Mouse (Mus musculus) adrenal gland, postnatal 14 days (tissue): ENCODE results near the gene Tmem56. TPM values are rescaled to one million over a fixed set of nuclear protein-coding genes. Genes with fewer than 3 reads are reported as not detected.

Experiments used
- DNase-seq: peaks from one replicate; pipeline ENCODE4 v3.0.0; 2021; ENCODE audit warnings: mixed read lengths
- total RNA-seq: library from RNA; stranded (reverse); gene quantifications from 2 replicates; pipeline ENCODE4 v1.2.3, GENCODE M21; 2021

Tmem56 gene
- total RNA-seq, 1 experiment from 2014 or later = 35.0 TPM

DNA sequence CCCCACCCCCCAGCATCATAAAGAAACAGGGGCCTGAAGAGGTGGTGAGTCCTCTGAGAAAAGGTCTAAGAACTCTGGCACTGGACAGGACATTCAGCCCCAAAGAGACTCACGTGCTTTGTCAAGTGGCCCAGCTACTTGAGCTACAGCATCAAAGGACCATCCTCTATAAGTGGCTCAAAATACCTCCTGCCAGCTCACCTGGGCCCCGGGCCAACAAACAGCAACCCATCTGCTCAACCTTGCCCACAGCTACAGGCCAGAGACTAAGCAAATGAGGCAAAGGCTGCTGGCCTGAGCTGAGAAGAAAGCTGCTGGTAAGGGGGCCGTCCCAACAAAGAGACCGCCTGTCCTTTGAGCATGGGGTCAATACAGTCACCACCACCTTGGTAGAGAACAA lies 5.3 kb downstream of the Tmem56 start:
- DNase-seq = no peak

DNA sequence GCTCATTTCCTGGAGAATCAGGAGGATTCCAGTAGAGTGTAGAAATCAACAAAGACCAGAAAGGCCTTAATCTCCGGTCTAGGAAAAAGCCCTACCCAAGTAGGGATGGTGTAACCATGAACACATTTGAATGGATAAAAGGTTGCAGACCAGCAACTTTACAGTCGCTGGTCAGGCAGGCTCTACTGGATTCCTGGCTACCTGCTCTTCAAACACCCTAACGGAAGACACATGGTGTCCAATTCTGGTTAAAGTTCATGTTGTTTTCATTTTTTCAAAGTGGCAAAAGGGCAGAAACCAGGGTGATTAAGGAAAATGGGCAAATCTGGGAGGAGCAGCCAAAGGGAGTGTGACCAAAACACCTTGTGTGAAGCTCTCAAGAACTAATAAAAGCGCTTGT lies 5.9 kb downstream of the Tmem56 start:
- no peak for DNase-seq

GRCm38 (mm10) chr3:121274010-121274409 lies 8.9 kb downstream of the Tmem56 start:
- DNase-seq = no peak

- no peak for DNase-seq
Measured at GRCm38 (mm10) chr3:121272577-121272976, 10.3 kb downstream of the Tmem56 start.

DNA sequence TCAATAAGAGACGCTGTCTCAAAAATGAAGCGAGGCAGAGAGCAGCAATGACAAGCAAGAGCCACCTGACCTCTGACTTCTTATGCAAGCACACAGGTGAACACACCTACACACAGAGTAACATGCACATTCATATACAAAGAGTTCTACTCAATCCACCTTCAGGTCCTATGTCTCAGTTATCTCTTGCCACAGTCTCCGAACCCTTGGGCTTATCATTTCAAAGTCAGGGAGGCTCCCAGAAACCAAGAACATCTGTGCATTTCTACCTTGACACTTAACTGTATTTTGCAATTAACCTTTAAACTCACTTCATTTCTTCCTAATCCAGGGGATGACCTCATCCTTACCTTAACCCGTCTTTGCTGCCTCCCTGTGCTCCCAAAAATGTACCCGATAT lies 15.6 kb downstream of the Tmem56 start:
- DNase-seq = no peak

- no peak for DNase-seq
Measured at GRCm38 (mm10) chr3:121264242-121264641, 18.7 kb downstream of the Tmem56 start.

- peak; percentile 80 for DNase-seq
Measured at GRCm38 (mm10) chr3:121263205-121263548, 19.7 kb downstream of the Tmem56 start.

DNA sequence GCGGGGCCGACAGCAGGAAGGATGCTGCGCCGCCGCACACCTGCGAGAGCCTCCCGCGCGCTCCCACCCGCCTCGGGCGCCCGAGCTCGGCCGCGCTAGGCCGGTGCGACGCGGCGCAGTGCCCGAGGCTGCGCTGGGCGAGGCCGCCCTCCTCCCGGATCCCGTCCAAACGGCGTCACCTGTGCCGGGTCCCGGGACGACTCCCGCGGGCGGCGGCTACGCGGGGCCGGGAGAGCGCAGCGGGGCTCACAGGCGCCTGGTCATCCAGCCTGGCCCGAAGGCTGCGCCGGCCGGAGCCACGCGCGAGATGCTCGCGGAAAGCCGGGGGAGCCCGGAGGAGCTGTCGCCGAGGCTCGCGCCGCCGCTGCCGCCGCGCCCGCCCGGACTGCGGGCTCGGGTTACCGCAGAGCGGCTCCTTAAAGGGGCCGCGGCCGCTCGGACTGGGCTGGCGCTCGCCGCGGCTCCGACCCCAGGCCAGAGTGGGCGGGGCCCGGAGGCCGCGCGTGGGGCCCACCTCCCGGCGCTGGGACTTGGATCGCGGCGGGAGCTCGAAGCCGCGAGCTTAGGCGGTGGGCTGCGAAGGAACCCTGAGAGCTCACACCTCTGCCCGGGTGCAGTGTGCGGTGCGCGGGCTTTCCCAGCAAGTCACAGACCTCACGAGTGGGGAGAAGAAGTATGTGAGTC lies 20.2 kb downstream of the Tmem56 start:
- DNase-seq = peak; percentile 76

- DNase-seq = no peak
Measured at GRCm38 (mm10) chr3:121261939-121262520, 20.9 kb downstream of the Tmem56 start.

DNA sequence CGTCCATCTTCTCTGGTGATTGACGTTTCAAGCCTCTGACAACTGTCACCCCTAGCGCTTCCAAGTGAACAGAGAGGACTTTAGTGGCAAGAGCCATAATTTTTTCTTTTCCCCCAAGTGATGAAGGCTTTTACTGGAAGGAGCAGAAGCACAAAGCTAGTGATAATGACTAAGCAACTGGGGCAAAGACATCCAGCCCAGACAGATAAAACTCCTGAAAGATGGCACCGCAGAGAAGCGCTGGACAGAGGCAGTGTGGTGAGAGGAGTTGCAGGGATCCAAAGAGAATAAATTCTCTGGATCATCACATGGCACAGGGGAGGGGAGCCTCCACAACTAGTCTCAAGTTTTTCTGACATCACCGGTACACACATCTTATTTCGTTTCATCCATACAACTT lies 21.6 kb downstream of the Tmem56 start:
- peak; percentile 18 for DNase-seq

GRCm38 (mm10) chr3:121260831-121261230 lies 22.1 kb downstream of the Tmem56 start:
- no peak for DNase-seq

GRCm38 (mm10) chr3:121260041-121260440 lies 22.9 kb downstream of the Tmem56 start:
- no peak for DNase-seq

DNA sequence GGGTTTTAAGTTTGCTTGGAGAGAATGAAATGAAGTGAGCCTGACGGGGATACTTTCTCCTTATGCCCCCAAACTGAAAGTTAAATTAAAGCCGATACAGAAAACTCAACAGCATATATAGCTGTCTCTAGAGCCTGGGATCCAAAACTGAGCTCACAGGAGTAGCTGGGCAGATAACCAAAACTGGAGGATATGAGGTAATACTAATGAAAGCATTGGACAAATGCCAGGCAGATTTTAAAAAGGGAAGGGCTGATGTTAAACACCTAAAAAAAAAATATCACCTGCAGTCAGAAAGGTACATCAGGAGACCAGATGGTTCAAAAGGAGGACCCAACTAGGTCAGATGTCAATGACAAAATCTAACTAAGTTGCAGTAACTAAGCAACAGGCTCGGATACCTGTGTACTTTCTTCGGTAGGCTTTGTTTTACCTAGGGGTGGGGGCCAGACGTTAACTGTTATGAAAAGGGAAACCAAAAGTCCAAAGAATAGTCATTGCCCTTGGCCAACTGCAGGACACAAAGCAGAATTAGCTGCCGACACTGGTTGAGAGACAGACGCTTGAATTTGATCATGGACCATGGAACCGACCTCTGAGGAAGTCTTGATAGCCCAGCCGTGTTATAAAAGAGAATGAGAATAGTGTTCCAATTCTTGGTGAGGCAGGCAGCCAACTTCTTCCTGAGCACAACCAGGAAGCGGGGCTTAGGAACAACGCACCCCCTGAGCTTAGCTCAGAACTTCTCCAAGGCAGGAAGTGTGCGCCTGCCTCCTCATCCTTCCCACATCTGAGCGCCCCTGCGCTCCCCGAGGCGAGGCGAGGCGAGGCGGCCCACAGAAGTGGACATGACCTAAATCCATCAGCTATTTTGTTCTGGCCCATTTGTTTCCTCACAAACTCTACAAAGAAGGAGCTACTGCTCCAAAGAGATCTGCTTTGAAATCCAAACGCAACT lies 24.1 kb downstream of the Tmem56 start:
- no peak for DNase-seq

DNA sequence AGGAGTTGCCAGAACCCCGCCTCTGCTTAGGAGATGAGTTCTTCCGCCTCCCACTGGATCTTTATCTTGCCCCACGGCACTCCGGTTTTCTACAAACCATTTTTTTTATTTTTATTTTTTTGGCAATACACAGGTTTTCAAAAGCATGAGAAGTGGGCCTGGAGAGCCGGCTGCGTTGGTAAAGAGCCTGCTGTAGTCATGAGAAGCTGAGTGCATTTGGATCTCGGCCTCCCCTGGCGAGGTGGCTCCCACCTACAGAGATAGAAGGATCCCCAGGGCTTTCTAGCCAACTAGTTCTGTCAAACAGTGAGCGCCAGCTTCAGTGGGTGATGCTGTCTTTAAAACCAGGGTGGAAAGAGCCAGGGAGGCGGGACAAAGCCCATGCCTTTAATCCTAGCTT lies 25.5 kb downstream of the Tmem56 start:
- no peak for DNase-seq

- no peak for DNase-seq
Measured at GRCm38 (mm10) chr3:121256131-121256530, 26.8 kb downstream of the Tmem56 start.

DNA sequence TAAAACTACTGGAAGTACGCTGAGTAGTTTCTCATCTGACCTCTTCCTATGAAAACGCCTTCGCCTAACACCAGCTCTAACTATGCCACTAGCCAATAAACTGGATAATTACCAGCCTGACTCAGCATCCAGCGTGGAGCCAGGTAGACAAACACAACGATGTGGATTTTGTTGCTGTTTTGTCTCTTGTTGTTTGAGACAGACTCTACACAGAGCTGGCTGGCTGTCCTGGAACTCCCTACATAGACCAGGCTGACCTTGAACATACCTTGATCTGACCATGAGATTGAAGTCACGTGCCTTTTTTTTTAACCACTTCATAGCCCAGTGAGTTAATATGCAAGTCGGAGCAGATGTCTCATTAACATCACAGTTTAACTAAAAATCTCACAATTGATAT lies 27.4 kb downstream of the Tmem56 start:
- no peak for DNase-seq

DNA sequence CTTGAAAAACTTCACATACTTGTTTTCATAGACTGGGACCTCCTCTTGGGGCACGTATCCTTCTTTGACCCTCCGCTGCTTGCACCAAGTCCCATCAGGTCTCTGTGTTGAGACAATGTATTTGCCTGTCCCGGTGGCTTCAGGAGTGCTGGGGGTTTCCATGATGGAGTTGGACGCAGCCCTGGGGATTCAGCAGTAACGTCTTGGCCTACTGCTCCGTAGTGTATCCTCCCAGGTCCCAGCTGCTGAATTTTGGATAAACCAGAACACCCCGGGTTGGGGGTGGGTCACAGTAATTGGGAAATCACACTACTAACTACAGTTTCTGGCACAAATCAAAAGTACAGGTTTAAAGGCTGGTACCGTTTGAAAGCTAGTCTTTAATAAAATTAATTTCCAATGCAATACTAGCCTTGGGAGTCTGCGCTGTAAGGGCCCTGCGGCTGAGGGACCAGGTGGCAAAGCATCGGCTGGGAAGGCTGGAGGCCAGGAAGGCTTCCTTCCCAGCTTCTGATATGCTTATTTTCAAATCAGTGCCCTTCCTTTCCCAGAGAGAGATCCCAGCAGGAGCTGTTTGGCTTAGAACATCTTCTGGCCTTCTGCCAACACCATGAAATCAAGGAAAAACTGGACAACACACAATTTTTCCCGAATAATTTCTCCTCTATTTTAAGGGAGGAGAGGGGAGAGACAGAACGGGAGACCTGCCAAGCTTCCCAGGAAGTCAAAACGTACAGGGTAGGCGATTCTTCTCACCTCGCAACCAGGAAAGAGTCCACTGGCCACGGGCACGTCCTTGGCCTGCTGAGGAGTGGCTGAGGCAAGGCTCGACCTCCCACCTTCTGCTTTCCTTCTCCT lies 32.1 kb downstream of the Tmem56 start:
- DNase-seq = peak; percentile 28

DNA sequence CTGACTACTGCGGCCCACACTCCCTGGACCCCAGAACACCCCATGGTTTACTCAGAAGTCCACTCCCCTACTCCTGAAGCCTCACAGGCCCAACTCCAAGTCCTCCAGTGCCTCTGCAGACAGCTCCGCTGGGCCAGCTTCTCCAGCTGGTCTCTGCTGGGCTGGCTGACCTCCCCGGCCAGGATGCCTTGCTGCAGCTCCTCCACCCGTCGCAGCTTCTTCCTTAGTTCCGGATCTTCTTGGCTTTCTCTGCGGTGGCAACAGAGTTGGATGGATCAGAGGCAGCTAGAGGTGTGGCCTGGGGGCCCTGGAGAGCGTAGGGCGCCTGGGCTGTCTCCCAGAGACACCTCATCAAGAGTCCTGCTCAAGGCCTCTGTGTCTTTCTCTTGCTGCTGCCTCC lies 32.9 kb downstream of the Tmem56 start:
- DNase-seq = no peak

- DNase-seq = no peak
Measured at GRCm38 (mm10) chr3:121242941-121243340, 40.0 kb downstream of the Tmem56 start.

- DNase-seq = no peak
Measured at GRCm38 (mm10) chr3:121242111-121242936, 40.6 kb downstream of the Tmem56 start.

DNA sequence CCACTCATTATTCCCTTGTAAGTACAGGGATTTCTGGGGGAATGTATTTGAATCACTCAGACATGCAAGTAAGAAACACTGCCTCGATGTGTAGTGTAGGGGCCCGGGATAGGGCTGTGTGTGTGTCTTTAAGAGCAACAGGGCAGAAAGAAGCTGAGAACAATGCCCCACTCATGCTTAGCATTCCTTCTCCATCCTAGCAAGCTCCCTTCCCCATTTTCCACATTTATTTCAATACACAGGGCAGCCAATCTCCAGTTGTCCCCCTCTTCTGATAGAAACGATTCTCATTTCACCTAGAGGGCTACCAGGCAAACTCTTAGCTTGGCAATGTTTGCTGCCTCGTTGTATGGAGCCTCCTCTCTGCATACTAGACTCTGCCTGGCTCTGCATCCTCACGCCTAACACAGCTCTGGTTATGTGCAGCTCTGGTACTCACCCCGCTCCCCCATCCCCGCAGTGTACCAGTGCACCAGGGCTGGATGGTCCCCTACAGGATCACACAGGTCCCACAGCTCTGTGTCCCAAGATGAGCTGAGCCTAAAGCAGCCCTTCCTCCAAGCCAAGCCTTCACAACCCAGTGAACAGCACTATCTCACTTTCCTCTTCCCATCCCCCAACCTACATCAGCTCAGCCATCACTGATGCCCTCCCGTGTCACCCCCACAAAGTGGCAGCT lies 42.4 kb downstream of the Tmem56 start:
- no peak for DNase-seq
